Mouse (Mus musculus): ENCODE measurements around the gene Trnp1. TPM values are rescaled to one million over a fixed set of nuclear protein-coding genes. Genes with fewer than 3 reads are reported as not detected.
A peak's percentile ranks its signal among the peaks of the same experiment; 100 is the strongest.

The Trnp1 gene
- polyA plus RNA-seq, 1 experiment from 2014 or later = 4.4 TPM

- no peaks in the 10 kb centered on the region for H3K27me3 ChIP-seq (ENCODE audit: control insufficient read depth, insufficient read depth, low read length)
- no peak for TF ChIP-seq CTCF (IDR thresholded peaks at IDR 0.05; ENCODE audit: low read depth)
- TF ChIP-seq EP300 (optimal IDR thresholded peaks at IDR 0.05) = no peak
- H3K9ac ChIP-seq (ENCODE audit: low read length) = no peak overlapping the region
- H3K27ac ChIP-seq (replicated peaks) = no peak overlapping the region
- DNase-seq (ENCODE audit: low spot score) (no peak), ATAC-seq (ENCODE audit: low FRiP score, low TSS enrichment) (no peak)
- H3K9me3 ChIP-seq (ENCODE audit: control insufficient read depth, low read length) = no peaks in the 10 kb centered on the region
- H3K4me3 ChIP-seq (ENCODE audit: low read depth, low read length) = no peak overlapping the region
- H3K4me2 ChIP-seq (replicated peaks; ENCODE audit: low read depth) = no peak overlapping the region
- peaks cover 6% of the 10 kb centered on the region; the same call in 1 of the 2 replicates for H3K4me1 ChIP-seq (replicated peaks; ENCODE audit: control insufficient read depth, insufficient read depth)
- WGBS = 82% methylated on average over 28 of the region's 28 CpGs
- H3K36me3 ChIP-seq (ENCODE audit: control insufficient read depth, insufficient read depth, low read length) = no peaks in the 10 kb centered on the region
These were observed 12.5 kb downstream of the Trnp1 start for GRCm38 (mm10) chr4:133485691-133486425.

- peak; percentile 77 for DNase-seq (ENCODE audit: low spot score)
- ATAC-seq (ENCODE audit: low FRiP score, low TSS enrichment) = peak; percentile 29; the same call in 1 of the 2 replicates
- no peaks in the 10 kb centered on the region for H3K27me3 ChIP-seq (ENCODE audit: control insufficient read depth, insufficient read depth, low read length)
- WGBS = 14% methylated on average over 22 of the region's 22 CpGs
- H3K36me3 ChIP-seq (ENCODE audit: control insufficient read depth, insufficient read depth, low read length) = no peaks in the 10 kb centered on the region
- peak overlapping the region; percentile 41 for H3K4me2 ChIP-seq (replicated peaks; ENCODE audit: low read depth)
- 0 out of 2 replicates have a peak overlapping the region, but pooled peaks have one; percentile 1 for H3K4me3 ChIP-seq (ENCODE audit: low read depth, low read length)
- no peaks in the 10 kb centered on the region for H3K9me3 ChIP-seq (ENCODE audit: control insufficient read depth, low read length)
- H3K4me1 ChIP-seq (replicated peaks; ENCODE audit: control insufficient read depth, insufficient read depth) = peaks cover 6% of the 10 kb centered on the region; the same call in 1 of the 2 replicates
- H3K9ac ChIP-seq (ENCODE audit: low read length) = peak overlapping the region; percentile 41
- peak overlapping the region; percentile 78 for H3K27ac ChIP-seq (replicated peaks)
- TF ChIP-seq CTCF (IDR thresholded peaks at IDR 0.05; ENCODE audit: low read depth) (peak; percentile 18; the same call in 1 of the 2 replicates), EP300 (optimal IDR thresholded peaks at IDR 0.05) (peak; percentile 28)
These were observed 13.9 kb downstream of the Trnp1 start for GRCm38 (mm10) chr4:133484266-133485025.

DNA sequence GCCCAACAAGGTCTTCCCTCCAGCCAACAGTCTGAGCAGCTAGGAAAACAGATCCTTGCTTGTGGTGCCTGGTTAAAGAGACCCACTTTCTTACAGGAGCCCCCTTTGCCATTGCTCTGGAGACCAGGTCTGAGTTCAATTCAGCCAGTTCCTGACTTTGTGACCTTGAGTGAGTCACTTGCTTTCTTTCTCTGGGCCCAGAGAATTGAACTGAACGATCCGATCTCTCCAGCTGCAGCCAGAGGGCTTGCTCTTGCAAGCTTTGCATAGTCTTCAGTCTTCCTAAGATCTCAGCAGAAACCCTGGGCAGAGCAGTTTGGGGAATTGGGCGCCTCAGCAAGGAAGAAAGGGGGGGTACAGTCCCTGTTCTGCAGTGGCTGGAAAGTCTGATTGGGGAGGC is 15.9 kb downstream of the Trnp1 start:
- no peaks in the 10 kb centered on the region for H3K27me3 ChIP-seq (ENCODE audit: control insufficient read depth, insufficient read depth, low read length)
- H3K9ac ChIP-seq (ENCODE audit: low read length) = no peak overlapping the region
- no peak for ATAC-seq (ENCODE audit: low FRiP score, low TSS enrichment)
- TF ChIP-seq CTCF (IDR thresholded peaks at IDR 0.05; ENCODE audit: low read depth) (no peak), EP300 (optimal IDR thresholded peaks at IDR 0.05) (no peak)
- H3K4me1 ChIP-seq (replicated peaks; ENCODE audit: control insufficient read depth, insufficient read depth) = peaks cover 6% of the 10 kb centered on the region; the same call in 1 of the 2 replicates
- no peaks in the 10 kb centered on the region for H3K36me3 ChIP-seq (ENCODE audit: control insufficient read depth, insufficient read depth, low read length)
- no peak overlapping the region for H3K4me3 ChIP-seq (ENCODE audit: low read depth, low read length)
- WGBS = 64% methylated on average over 3 of the region's 3 CpGs
- H3K9me3 ChIP-seq (ENCODE audit: control insufficient read depth, low read length) = no peaks in the 10 kb centered on the region
- no peak for DNase-seq (ENCODE audit: low spot score)
- no peak overlapping the region for H3K4me2 ChIP-seq (replicated peaks; ENCODE audit: low read depth)
- peak overlapping the region; percentile 45; the same call in 1 of the 2 replicates for H3K27ac ChIP-seq (replicated peaks)

- H3K4me2 ChIP-seq (replicated peaks; ENCODE audit: low read depth) = no peak overlapping the region
- 0 out of 2 replicates have a peak overlapping the region, but pooled peaks have one; percentile 31 for H3K9ac ChIP-seq (ENCODE audit: low read length)
- H3K27me3 ChIP-seq (ENCODE audit: control insufficient read depth, insufficient read depth, low read length) = no peaks in the 10 kb centered on the region
- peaks cover 6% of the 10 kb centered on the region; the same call in 1 of the 2 replicates for H3K4me1 ChIP-seq (replicated peaks; ENCODE audit: control insufficient read depth, insufficient read depth)
- TF ChIP-seq CTCF (IDR thresholded peaks at IDR 0.05; ENCODE audit: low read depth) = no peak
- TF ChIP-seq EP300 (optimal IDR thresholded peaks at IDR 0.05) = no peak
- DNase-seq (ENCODE audit: low spot score) = peak; percentile 41
- no peak for ATAC-seq (ENCODE audit: low FRiP score, low TSS enrichment)
- no peak overlapping the region; the same call in 1 of the 2 replicates for H3K4me3 ChIP-seq (ENCODE audit: low read depth, low read length)
- WGBS = 19% methylated on average over 4 of the region's 4 CpGs
- H3K27ac ChIP-seq (replicated peaks) = peak overlapping the region; percentile 45
- H3K9me3 ChIP-seq (ENCODE audit: control insufficient read depth, low read length) = no peaks in the 10 kb centered on the region
- H3K36me3 ChIP-seq (ENCODE audit: control insufficient read depth, insufficient read depth, low read length) = no peaks in the 10 kb centered on the region
These were observed 16.9 kb downstream of the Trnp1 start for GRCm38 (mm10) chr4:133481488-133481887.

DNA sequence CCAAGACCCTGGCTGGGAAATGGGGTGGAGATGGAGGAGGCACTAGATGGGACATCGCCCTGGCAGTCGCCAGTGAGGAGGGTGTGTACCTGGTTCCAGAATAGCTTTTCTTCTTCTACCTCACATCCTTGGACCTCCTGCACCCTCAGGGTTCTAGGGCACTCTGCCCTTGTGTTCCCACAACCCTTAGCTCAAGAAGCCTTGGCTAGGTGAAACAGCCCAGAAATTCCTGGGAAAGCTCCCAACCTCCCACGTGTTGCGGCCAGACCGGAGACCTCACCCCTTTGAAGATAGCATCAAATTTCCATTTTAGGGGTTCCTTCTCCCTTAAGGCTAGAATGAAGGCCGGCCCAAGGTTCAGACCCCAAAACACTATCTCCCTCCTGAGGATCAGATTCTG is 17.6 kb downstream of the Trnp1 start:
- TF ChIP-seq CTCF (IDR thresholded peaks at IDR 0.05; ENCODE audit: low read depth) = no peak
- no peak for TF ChIP-seq EP300 (optimal IDR thresholded peaks at IDR 0.05)
- Histone ChIP-seq H3K9me3 (ENCODE audit: control insufficient read depth, low read length) (no peaks in the 10 kb centered on the region), H3K4me3 (ENCODE audit: low read depth, low read length) (peak overlapping the region; percentile 47), H3K9ac (ENCODE audit: low read length) (peak overlapping the region; percentile 63), H3K27me3 (ENCODE audit: control insufficient read depth, insufficient read depth, low read length) (no peaks in the 10 kb centered on the region), H3K27ac (replicated peaks) (no peak overlapping the region; the same call in 1 of the 2 replicates), H3K4me2 (replicated peaks; ENCODE audit: low read depth) (peak overlapping the region; percentile 60), H3K36me3 (ENCODE audit: control insufficient read depth, insufficient read depth, low read length) (no peaks in the 10 kb centered on the region), H3K4me1 (replicated peaks; ENCODE audit: control insufficient read depth, insufficient read depth) (peaks cover 6% of the 10 kb centered on the region; the same call in 1 of the 2 replicates)
- no peak for DNase-seq (ENCODE audit: low spot score)
- ATAC-seq (ENCODE audit: low FRiP score, low TSS enrichment) = no peak
- WGBS = 57% methylated on average over 6 of the region's 6 CpGs

Measured in stomach, postnatal 0 days (tissue).